Mouse (Mus musculus): Measurements from ENCODE around the gene Tff1. TPM values are rescaled to one million over a fixed set of nuclear protein-coding genes. Genes with fewer than 3 reads are reported as not detected.

The Tff1 gene
- not detected in 4 replicates for total RNA-seq (2023; ENCODE audit: inconsistent age)

DNA sequence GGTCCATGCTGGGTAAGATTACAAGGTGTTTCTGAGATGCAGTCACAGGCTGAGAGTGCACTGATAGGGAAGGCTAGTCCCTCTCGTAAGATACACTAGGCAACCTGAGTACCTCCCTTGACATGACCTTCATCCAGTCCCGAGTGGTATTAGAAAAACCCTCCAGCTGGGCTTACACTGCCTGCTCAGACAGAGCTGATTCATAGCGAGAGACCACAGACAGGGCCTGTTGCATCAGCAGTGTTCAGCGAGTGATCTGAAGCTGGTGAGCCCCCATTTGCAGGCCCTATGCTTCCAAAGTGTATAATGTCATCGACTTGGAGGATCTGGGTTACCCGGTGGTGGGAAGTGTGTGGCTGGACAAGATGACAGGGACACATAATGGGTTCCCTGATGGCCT is at the start of gene Tff1:
Tff1 (minus strand) TSS at position 151 of the 400 bp plus-strand sequence.

GRCm38 (mm10) chr17:31207771-31208334 is 42.8 kb upstream of the Tff1 start, which contains the start of gene Ubash3a:
TSS of gene Ubash3a (plus strand) at chr17:31207873.

DNA sequence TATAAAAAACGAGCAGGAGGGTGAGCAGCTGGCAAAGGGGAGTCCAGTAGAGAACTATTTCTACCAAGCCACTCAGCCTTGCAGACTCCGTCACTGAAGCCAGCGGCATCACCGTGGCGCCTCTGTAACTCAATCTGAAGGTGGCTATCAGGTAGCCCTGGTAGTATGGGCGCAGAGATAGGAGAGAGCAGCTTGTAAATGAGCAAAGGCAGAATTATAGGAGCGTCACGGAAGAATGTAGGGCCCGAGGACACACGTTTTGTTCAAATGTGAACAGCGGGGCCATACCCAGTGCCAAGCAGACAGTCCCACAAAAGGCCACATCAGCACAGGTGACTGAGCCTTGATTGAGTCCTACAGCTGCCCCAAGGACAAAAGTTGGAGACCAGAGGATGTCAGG is 33.8 kb upstream of the Tff1 start, which contains the start of gene Tmprss3:
Tmprss3 (minus strand) TSS at position 101 of the 400 bp plus-strand sequence.

GRCm38 (mm10) chr17:31144040-31145037 is 20.7 kb downstream of the Tff1 start, which contains the start of gene Tff2:
TSS of gene Tff2 (minus strand) at chr17:31144282.

DNA sequence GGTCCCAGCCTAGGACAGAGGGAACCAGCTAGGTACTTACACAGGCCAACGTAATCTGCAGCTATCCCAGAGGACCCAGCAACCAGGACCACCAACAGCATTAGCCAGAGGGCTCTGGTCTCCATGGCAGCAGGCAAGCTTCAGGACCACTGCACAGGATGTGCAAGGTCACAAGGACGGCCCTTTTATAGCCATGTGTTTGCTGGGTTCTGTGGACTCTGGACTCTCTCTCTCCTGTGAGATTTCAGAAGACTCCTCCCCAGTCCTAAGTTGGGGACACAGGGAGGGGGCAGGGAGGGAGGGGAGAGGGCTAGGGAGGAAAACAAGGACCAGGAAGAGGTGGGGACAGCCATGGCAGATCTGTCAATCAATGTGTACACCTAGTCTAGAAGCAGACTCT is 35.6 kb downstream of the Tff1 start, which contains the start of gene Tff3:
Tff3 (minus strand) TSS at position 195 of the 400 bp plus-strand sequence.

Other genes starting within 250 kb of the Tff1 start
- not detected in 4 replicates for gene Umodl1, start 210.6 kb downstream of the Tff1 start, total RNA-seq (2023; ENCODE audit: inconsistent age)
- 112 to 129 TPM (median 121 TPM) in 4 replicates for gene Abcg1, start 107.6 kb downstream of the Tff1 start, total RNA-seq (2023; ENCODE audit: inconsistent age)
- gene Tff3, start 35.6 kb downstream of the Tff1 start, total RNA-seq (2023; ENCODE audit: inconsistent age): not detected in 4 replicates
- not detected in 4 replicates for gene Tff2, start 21.0 kb downstream of the Tff1 start, total RNA-seq (2023; ENCODE audit: inconsistent age)
- 0.26 to 0.57 TPM (median 0.41 TPM) in 4 replicates for gene Tmprss3, start 33.7 kb upstream of the Tff1 start, total RNA-seq (2023; ENCODE audit: inconsistent age)
- gene Ubash3a, start 42.6 kb upstream of the Tff1 start, total RNA-seq (2023; ENCODE audit: inconsistent age): 0.39 to 0.93 TPM (median 0.51 TPM) in 3 of 4 replicates, not detected in the other
- 0.54 to 1.3 TPM (median 0.83 TPM) in 3 of 4 replicates, not detected in the other for gene Rsph1, start 112.1 kb upstream of the Tff1 start, total RNA-seq (2023; ENCODE audit: inconsistent age)
- 31.2 to 38.2 TPM (median 36.9 TPM) in 4 replicates for gene Slc37a1, start 121.5 kb upstream of the Tff1 start, total RNA-seq (2023; ENCODE audit: inconsistent age)
- 1.4 TPM in 1 of 4 replicates, not detected in the others for gene Pde9a, start 220.9 kb upstream of the Tff1 start, total RNA-seq (2023; ENCODE audit: inconsistent age)